In genomic region chr1:165922488-165922887, GRCm38 (mm10) we compare ENCODE assay signal across 19 mouse cellular contexts.
DNase-seq lines count a peak whose midpoint lies in the region; ATAC-seq lines count a peak whose summit lies in the region.
"Had no signal": no experiment of that assay in that cellular context is flagged by ENCODE, and none has a peak within 500 bp of the region (broad histone marks: within the 10 kb centered on the region; RNA-seq: fewer than 3 reads in every experiment).

No protein-coding gene starts in this region.

- H3K9me3 ChIP-seq in kidney, embryonic 16.5 days (ENCODE audit: low read length) = 0 out of 2 replicates have a peak, but pooled peaks cover 2% of the 10 kb centered on the region
- H3K9me3 ChIP-seq: embryonic facial prominence, embryonic 15.5 days; forebrain, embryonic 10.5 days; heart, embryonic 12.5 days; hindbrain, embryonic 10.5 days; hindbrain, embryonic 15.5 days had no signal

- no peak for ATAC-seq in kidney, embryonic 16.5 days (ENCODE audit: low FRiP score, low TSS enrichment)
- ATAC-seq: forebrain, embryonic 14.5 days; intestine, embryonic 16.5 days had no signal

- no peaks in the 10 kb centered on the region for H3K27me3 ChIP-seq in kidney, embryonic 16.5 days (ENCODE audit: insufficient read depth, low read length)
- H3K27me3 ChIP-seq: embryonic facial prominence, embryonic 15.5 days; heart, embryonic 12.5 days; hindbrain, embryonic 15.5 days had no signal

- H3K9ac ChIP-seq in kidney, embryonic 16.5 days (replicated peaks; ENCODE audit: low read length) = no peak overlapping the region
- H3K9ac ChIP-seq: embryonic facial prominence, embryonic 15.5 days; heart, embryonic 12.5 days; hindbrain, embryonic 15.5 days had no signal

- no peak overlapping the region for H3K4me2 ChIP-seq in kidney, embryonic 16.5 days (replicated peaks; ENCODE audit: low read depth, low read length)
- H3K4me2 ChIP-seq: embryonic facial prominence, embryonic 15.5 days; heart, embryonic 12.5 days; hindbrain, embryonic 15.5 days had no signal

- H3K4me3 ChIP-seq in kidney, embryonic 16.5 days (ENCODE audit: low read length) = no peak overlapping the region
- H3K4me3 ChIP-seq: embryonic facial prominence, embryonic 15.5 days; erythroblast, embryonic 14.5 days; forebrain, embryonic 10.5 days; gastrocnemius, adult 2 months; heart, embryonic 12.5 days; hindbrain, embryonic 10.5 days; hindbrain, embryonic 15.5 days had no signal

- H3K4me1 ChIP-seq in kidney, embryonic 16.5 days (ENCODE audit: insufficient read depth, low read length) = no peaks in the 10 kb centered on the region
- H3K4me1 ChIP-seq: embryonic facial prominence, embryonic 15.5 days; forebrain, embryonic 10.5 days; hindbrain, embryonic 10.5 days; hindbrain, embryonic 15.5 days had no signal

- DNase-seq in MN1 (ENCODE audit: low spot score) = peak; percentile 42
- DNase-seq in brain, adult 2 months (ENCODE audit: low read depth, low spot score) = peak; percentile 38
- peak; percentile 20 for DNase-seq in cerebellum, adult 9-11 months
- peak; percentile 14 to 26 for DNase-seq in cerebellum, postnatal 36 days
- no peak for DNase-seq in left cerebral cortex, adult 18-20 months (ENCODE audit: low spot score in 2 of 2)
- DNase-seq: adrenal gland, adult 8-10 months; adrenal gland, postnatal 36 days; embryo, embryonic 11 days; gastrocnemius, adult 2 months; gastrocnemius, postnatal 25 days had no signal

- no peak overlapping the region for H3K27ac ChIP-seq in kidney, embryonic 16.5 days (ENCODE audit: low read length)
- H3K27ac ChIP-seq: embryonic facial prominence, embryonic 15.5 days; forebrain, embryonic 10.5 days; gastrocnemius, adult 2 months; hindbrain, embryonic 10.5 days; hindbrain, embryonic 15.5 days had no signal

- H3K36me3 ChIP-seq in kidney, embryonic 16.5 days (ENCODE audit: insufficient read depth, low read length) = no peaks in the 10 kb centered on the region
- H3K36me3 ChIP-seq: embryonic facial prominence, embryonic 15.5 days; heart, embryonic 12.5 days; hindbrain, embryonic 15.5 days had no signal

- WGBS in kidney, embryonic 16.5 days = 86% methylated on average over 1 of the region's 1 CpGs

Comparison
In these comparisons a context has a peak if more than half of its experiments do, and no peak if none do; other contexts are left out.
1. DNase-seq: peak in MN1 (single experiment), brain, adult 2 months (single experiment), cerebellum, adult 9-11 months (single experiment) and cerebellum, postnatal 36 days (2 of 2); none in left cerebral cortex, adult 18-20 months (0 of 2).